Mouse (Mus musculus): ENCODE data around the gene Cd52.

GRCm38 (mm10) chr4:134098628-134099027 lies 3.7 kb upstream of the Cd52 start:
- TF ChIP-seq FOSL1 (IDR thresholded peaks at IDR 0.05; ENCODE audit: insufficient read depth, low read length, poor library complexity, severe bottlenecking) (no peak), CTCF (IDR thresholded peaks at IDR 0.05; ENCODE audit: control insufficient read depth, insufficient read depth, insufficient read length) (no peak), CEBPB (IDR thresholded peaks at IDR 0.05; ENCODE audit: low read depth) (no peak), MAX (IDR thresholded peaks at IDR 0.05) (no peak), MYOG (IDR thresholded peaks at IDR 0.05; ENCODE audit: control insufficient read depth, extremely low read depth, insufficient read length) (no peak)

All from C2C12 (cell line).